Mouse (Mus musculus): ENCODE results near the gene Vamp1. TPM values are rescaled to one million over a fixed set of nuclear protein-coding genes. Genes with fewer than 3 reads are reported as not detected.

The Vamp1 gene
- polyA plus RNA-seq, 1 experiment from 2014 or later, result 7.4 TPM

DNA sequence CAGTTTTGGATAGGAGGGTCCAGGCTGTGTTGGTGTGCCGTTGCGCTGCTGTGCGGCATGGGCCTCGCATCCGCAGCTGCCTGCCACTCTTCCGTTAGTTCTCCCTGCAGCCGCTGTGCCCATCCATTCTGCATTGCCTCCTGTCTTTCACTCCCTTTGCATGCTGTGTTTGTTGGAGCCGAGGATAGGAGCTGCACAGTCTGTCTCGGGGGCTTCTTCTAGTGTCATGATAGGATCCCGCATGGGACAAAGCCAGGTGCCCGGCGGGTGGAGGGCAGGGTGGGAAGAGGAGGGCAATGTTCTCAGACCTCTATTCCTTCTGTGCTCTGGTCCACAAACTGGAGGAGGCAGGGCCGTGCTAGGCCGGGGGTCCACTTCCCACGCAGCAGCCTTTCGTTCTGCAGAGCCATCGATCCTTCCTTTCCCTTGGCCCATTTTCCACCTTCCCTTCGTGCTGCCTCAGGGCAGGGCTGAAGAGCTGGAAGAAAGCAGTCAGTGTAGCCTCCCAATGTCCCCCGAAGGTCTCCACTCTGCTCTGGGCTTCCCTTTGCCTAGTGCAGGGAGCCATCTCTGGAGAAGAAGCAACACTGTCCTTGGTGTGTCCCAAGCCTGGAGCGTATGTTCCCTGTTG lies 5.9 kb downstream of the Vamp1 start:
- Histone ChIP-seq H3K4me3 (replicated peaks; ENCODE audit: low read length) (no peak overlapping the region), H3K27ac (ENCODE audit: low read length) (no peak overlapping the region), H3K4me1 (ENCODE audit: control insufficient read depth, insufficient read depth, low read length) (0 out of 2 replicates have a peak, but pooled peaks cover 3% of the 10 kb centered on the region), H3K9me3 (replicated peaks; ENCODE audit: control insufficient read depth, low read length) (no peaks in the 10 kb centered on the region; the same call in 1 of the 2 replicates), H3K27me3 (ENCODE audit: control insufficient read depth, insufficient read depth, low read length) (no peaks in the 10 kb centered on the region), H3K4me2 (ENCODE audit: low read depth, low read length) (no peak overlapping the region), H3K36me3 (ENCODE audit: control insufficient read depth, insufficient read depth, low read length) (no peaks in the 10 kb centered on the region), H3K9ac (ENCODE audit: low read length) (no peak overlapping the region)
- WGBS, result 91% methylated on average over 20 of the region's 20 CpGs
- no peak for ATAC-seq (ENCODE audit: insufficient read depth, low FRiP score)

GRCm38 (mm10) chr6:125222146-125222545 lies 6.8 kb downstream of the Vamp1 start:
- ATAC-seq (ENCODE audit: insufficient read depth, low FRiP score), result no peak
- Histone ChIP-seq H3K4me3 (replicated peaks; ENCODE audit: low read length) (no peak overlapping the region), H3K27ac (ENCODE audit: low read length) (no peak overlapping the region), H3K4me2 (ENCODE audit: low read depth, low read length) (no peak overlapping the region), H3K27me3 (ENCODE audit: control insufficient read depth, insufficient read depth, low read length) (no peaks in the 10 kb centered on the region), H3K4me1 (ENCODE audit: control insufficient read depth, insufficient read depth, low read length) (no peaks in the 10 kb centered on the region), H3K36me3 (ENCODE audit: control insufficient read depth, insufficient read depth, low read length) (no peaks in the 10 kb centered on the region), H3K9ac (ENCODE audit: low read length) (no peak overlapping the region), H3K9me3 (replicated peaks; ENCODE audit: control insufficient read depth, low read length) (no peaks in the 10 kb centered on the region; the same call in 1 of the 2 replicates)
- 54% methylated on average over 2 of the region's 2 CpGs for WGBS

DNA sequence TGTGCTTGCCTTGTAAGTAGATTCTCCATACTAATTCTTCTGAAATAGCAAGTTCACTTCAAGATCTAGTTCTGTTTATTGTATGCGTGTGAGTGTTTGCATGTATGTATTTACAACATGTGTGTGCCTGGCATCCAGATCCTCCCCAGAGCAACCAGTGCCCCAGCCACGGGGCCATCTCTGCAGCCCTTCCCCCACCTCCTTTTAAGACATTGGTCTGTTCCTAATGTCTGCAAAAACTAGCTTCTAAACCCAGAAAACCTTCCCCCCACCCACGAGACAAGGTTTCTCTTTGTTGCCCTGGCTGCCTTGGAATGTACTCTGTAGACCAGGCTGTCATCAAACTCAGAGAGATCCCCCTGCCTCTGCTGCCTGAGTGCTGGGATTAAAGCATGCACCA lies 7.2 kb downstream of the Vamp1 start:
- ATAC-seq (ENCODE audit: insufficient read depth, low FRiP score), result no peak
- no peaks in the 10 kb centered on the region for H3K36me3 ChIP-seq (ENCODE audit: control insufficient read depth, insufficient read depth, low read length)
- no peaks in the 10 kb centered on the region for H3K4me1 ChIP-seq (ENCODE audit: control insufficient read depth, insufficient read depth, low read length)
- 77% methylated on average over 3 of the region's 3 CpGs for WGBS
- no peak overlapping the region for H3K9ac ChIP-seq (ENCODE audit: low read length)
- no peak overlapping the region for H3K27ac ChIP-seq (ENCODE audit: low read length)
- H3K4me2 ChIP-seq (ENCODE audit: low read depth, low read length), result no peak overlapping the region
- no peaks in the 10 kb centered on the region; the same call in 1 of the 2 replicates for H3K9me3 ChIP-seq (replicated peaks; ENCODE audit: control insufficient read depth, low read length)
- H3K4me3 ChIP-seq (replicated peaks; ENCODE audit: low read length), result no peak overlapping the region
- no peaks in the 10 kb centered on the region for H3K27me3 ChIP-seq (ENCODE audit: control insufficient read depth, insufficient read depth, low read length)

DNA sequence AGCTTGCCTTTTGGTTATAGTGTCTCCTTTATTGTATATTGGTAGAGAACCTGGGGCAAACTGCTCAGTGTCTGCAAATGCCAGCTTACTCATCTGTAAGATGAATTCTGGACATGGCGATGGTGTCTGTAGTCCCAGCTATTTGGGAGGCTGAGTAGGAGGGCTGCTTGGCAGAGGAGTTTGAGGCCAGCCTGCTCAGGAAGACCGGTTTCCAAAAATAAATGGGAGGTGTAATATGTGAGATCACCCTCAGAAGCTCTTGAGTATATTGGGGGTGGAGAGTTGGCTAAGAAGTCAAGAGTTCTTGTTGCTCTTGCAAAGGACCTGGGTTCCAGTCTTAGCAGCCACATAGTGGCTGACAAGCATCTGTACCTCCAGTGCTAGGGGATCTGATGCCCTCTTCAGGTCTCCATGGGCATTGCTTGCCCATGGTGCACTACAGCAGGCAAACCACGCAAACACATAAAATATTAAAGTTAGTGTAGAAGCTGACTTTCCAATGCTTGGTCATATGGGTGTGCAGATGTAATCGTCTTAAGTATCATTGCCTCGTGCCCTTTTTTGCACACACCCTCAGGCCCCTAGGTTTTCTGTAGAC lies 10.3 kb downstream of the Vamp1 start:
- Histone ChIP-seq H3K27me3 (ENCODE audit: control insufficient read depth, insufficient read depth, low read length) (no peaks in the 10 kb centered on the region), H3K9me3 (replicated peaks; ENCODE audit: control insufficient read depth, low read length) (no peaks in the 10 kb centered on the region), H3K4me3 (replicated peaks; ENCODE audit: low read length) (no peak overlapping the region), H3K36me3 (ENCODE audit: control insufficient read depth, insufficient read depth, low read length) (no peaks in the 10 kb centered on the region), H3K4me2 (ENCODE audit: low read depth, low read length) (no peak overlapping the region), H3K9ac (ENCODE audit: low read length) (no peak overlapping the region), H3K4me1 (ENCODE audit: control insufficient read depth, insufficient read depth, low read length) (0 out of 2 replicates have a peak, but pooled peaks cover under 1% of the 10 kb centered on the region), H3K27ac (ENCODE audit: low read length) (no peak overlapping the region)
- no peak for ATAC-seq (ENCODE audit: insufficient read depth, low FRiP score)
- WGBS, result 84% methylated on average over 5 of the region's 5 CpGs

- Histone ChIP-seq H3K27me3 (ENCODE audit: control insufficient read depth, insufficient read depth, low read length) (no peaks in the 10 kb centered on the region), H3K4me2 (ENCODE audit: low read depth, low read length) (peak overlapping the region; percentile 98), H3K36me3 (ENCODE audit: control insufficient read depth, insufficient read depth, low read length) (no peaks in the 10 kb centered on the region), H3K9me3 (replicated peaks; ENCODE audit: control insufficient read depth, low read length) (no peaks in the 10 kb centered on the region), H3K4me3 (replicated peaks; ENCODE audit: low read length) (no peak overlapping the region), H3K9ac (ENCODE audit: low read length) (no peak overlapping the region), H3K4me1 (ENCODE audit: control insufficient read depth, insufficient read depth, low read length) (peaks cover 19% of the 10 kb centered on the region; the same call in 1 of the 2 replicates), H3K27ac (ENCODE audit: low read length) (no peak overlapping the region)
- WGBS, result 63% methylated on average over 9 of the region's 9 CpGs
- no peak for ATAC-seq (ENCODE audit: insufficient read depth, low FRiP score)
Observed at GRCm38 (mm10) chr6:125230571-125230970, 15.2 kb downstream of the Vamp1 start.

DNA sequence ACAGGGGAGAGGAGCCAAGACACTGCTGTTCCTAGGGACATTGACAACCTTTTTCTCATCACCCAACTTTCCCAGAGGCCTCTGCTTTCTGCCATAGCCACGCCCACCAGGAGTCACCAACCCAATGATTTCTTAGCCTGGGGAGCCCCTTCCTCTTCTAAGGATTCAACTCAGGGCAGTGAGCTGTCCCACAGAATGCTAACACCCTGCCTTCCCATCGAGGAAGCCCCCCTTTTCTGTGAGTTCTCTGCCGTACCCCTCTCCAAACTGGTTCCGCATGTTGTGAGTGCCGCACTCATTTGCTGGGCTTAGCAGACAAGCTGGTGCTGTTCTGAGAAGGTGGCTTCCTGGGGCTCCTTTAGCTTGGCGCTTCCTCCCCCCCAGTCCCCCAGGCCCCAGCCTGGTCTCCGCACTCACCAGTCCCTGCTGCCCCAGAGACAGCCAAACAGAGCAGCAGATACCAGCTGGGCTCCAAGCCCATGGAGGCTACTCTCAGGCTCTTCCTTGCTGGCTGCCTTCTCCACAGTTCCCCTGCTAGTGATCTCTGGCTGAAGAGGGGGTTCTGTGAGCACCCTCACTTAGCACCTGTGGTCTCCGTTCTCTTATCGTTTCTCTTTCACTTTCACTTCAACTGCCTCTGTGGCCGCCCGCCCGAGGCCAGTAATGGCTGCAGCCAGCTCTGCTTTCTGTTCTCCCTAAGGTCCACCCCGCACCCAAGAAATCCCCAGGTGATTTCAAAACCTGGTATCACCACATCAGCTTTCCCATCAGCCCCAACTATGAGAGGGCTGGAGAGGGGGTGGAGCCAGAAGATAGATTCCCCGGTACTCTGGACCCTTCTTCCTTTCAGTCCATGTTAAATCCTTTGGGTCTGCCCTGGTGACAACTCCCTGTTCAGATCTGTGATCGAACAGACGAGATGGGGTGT lies 16.0 kb downstream of the Vamp1 start, which contains the start of gene Tapbpl:
Gene Tapbpl, minus strand, starts transcription at position 744 of the 928 bp plus-strand sequence.
- H3K4me3 ChIP-seq (replicated peaks; ENCODE audit: low read length), result peak within 1 kb of the TSS; percentile 69
- peak within 1 kb of the TSS; percentile 98 for H3K4me2 ChIP-seq (ENCODE audit: low read depth, low read length)
- ATAC-seq (ENCODE audit: insufficient read depth, low FRiP score), result peak; percentile 52; the same call in 1 of the 2 replicates
- H3K9me3 ChIP-seq (replicated peaks; ENCODE audit: control insufficient read depth, low read length), result no peaks in the 10 kb centered on the region
- no peaks in the 10 kb centered on the region for H3K36me3 ChIP-seq (ENCODE audit: control insufficient read depth, insufficient read depth, low read length)
- H3K27ac ChIP-seq (ENCODE audit: low read length), result peak within 1 kb of the TSS; percentile 90
- 2% methylated on average over 16 of the region's 16 CpGs for whole genome bisulfite sequencing
- peaks cover 19% of the 10 kb centered on the region; the same call in 1 of the 2 replicates for H3K4me1 ChIP-seq (ENCODE audit: control insufficient read depth, insufficient read depth, low read length)
- peak within 1 kb of the TSS; percentile 92 for H3K9ac ChIP-seq (ENCODE audit: low read length)
- H3K27me3 ChIP-seq (ENCODE audit: control insufficient read depth, insufficient read depth, low read length), result no peaks in the 10 kb centered on the region

GRCm38 (mm10) chr6:125232045-125232437 lies 16.7 kb downstream of the Vamp1 start:
- H3K27ac ChIP-seq (ENCODE audit: low read length), result peak overlapping the region; percentile 90
- H3K4me3 ChIP-seq (replicated peaks; ENCODE audit: low read length), result peak overlapping the region; percentile 69
- ATAC-seq (ENCODE audit: insufficient read depth, low FRiP score), result peak; percentile 20; the same call in 1 of the 2 replicates
- peaks cover 19% of the 10 kb centered on the region; the same call in 1 of the 2 replicates for H3K4me1 ChIP-seq (ENCODE audit: control insufficient read depth, insufficient read depth, low read length)
- peak overlapping the region; percentile 98 for H3K4me2 ChIP-seq (ENCODE audit: low read depth, low read length)
- H3K27me3 ChIP-seq (ENCODE audit: control insufficient read depth, insufficient read depth, low read length), result no peaks in the 10 kb centered on the region
- H3K9me3 ChIP-seq (replicated peaks; ENCODE audit: control insufficient read depth, low read length), result no peaks in the 10 kb centered on the region
- H3K9ac ChIP-seq (ENCODE audit: low read length), result peak overlapping the region; percentile 92
- WGBS, result 44% methylated on average over 4 of the region's 4 CpGs
- no peaks in the 10 kb centered on the region for H3K36me3 ChIP-seq (ENCODE audit: control insufficient read depth, insufficient read depth, low read length)

DNA sequence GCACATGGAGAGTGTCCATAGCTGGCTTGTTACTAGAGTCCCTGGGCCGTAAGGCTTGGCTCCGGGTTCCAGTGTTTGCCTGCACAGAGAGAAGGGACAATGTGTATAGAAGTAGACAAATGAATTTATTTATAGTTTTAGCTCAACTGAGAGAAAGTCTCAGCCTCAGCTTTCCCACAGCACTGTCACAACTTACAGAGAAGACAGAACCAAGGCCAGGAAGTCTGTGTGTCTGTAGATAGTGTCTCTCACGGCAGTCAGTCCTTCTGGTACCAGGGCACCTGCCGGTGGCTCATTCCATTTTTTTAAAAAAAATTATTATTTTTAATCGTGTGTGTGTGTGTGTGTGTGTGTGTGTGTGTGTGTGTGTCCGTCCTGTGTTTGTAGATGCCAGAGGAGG lies 17.2 kb downstream of the Vamp1 start:
- Histone ChIP-seq H3K9me3 (replicated peaks; ENCODE audit: control insufficient read depth, low read length) (no peaks in the 10 kb centered on the region), H3K4me1 (ENCODE audit: control insufficient read depth, insufficient read depth, low read length) (peaks cover 19% of the 10 kb centered on the region; the same call in 1 of the 2 replicates), H3K4me2 (ENCODE audit: low read depth, low read length) (peak overlapping the region; percentile 98; the same call in 1 of the 2 replicates), H3K27ac (ENCODE audit: low read length) (no peak overlapping the region), H3K27me3 (ENCODE audit: control insufficient read depth, insufficient read depth, low read length) (no peaks in the 10 kb centered on the region), H3K9ac (ENCODE audit: low read length) (peak overlapping the region; percentile 26; the same call in 1 of the 2 replicates), H3K36me3 (ENCODE audit: control insufficient read depth, insufficient read depth, low read length) (no peaks in the 10 kb centered on the region), H3K4me3 (replicated peaks; ENCODE audit: low read length) (no peak overlapping the region)
- no peak for ATAC-seq (ENCODE audit: insufficient read depth, low FRiP score)
- WGBS, result 73% methylated on average over 6 of the region's 6 CpGs
